Mouse (Mus musculus) adrenal gland, adult 10 weeks (tissue): ENCODE measurements around the gene Oog2. TPM values are rescaled to one million over a fixed set of nuclear protein-coding genes. Genes with fewer than 3 reads are reported as not detected.

Experiments used
- polyA plus RNA-seq: library from polyadenylated mRNA; stranded (reverse); fragments of 350-450 nt; fragmentation: Illumina TruSeq; extraction: RNeasy Lipid Tissue Mini Kit (QIAGEN cat#74804); gene quantifications from one replicate; pipeline ENCODE4 v1.2.3, GENCODE M21; 2014; ENCODE audit warnings: low read depth, low replicate concordance

The Oog2 gene
- not detected for polyA plus RNA-seq

GRCm38 (mm10) chr4:144190419-144190818 is at the start of gene Oog2:
TSS of gene Oog2 (plus strand) at chr4:144190719.

GRCm38 (mm10) chr4:144162563-144162962 is 28.0 kb upstream of the Oog2 start, which contains the start of gene Oog3:
TSS of gene Oog3 (minus strand) at chr4:144162663.

GRCm38 (mm10) chr4:144213218-144213617 is 22.7 kb downstream of the Oog2 start, which contains the start of gene C87977:
TSS of gene C87977 (minus strand) at chr4:144213318.

Other genes with a start within 250 kb of the Oog2 start
- gene Pramef25, start 239.7 kb upstream of the Oog2 start, polyA plus RNA-seq: not detected
- gene Gm13101, start 223.8 kb upstream of the Oog2 start, polyA plus RNA-seq: not detected
- not detected for gene Pramef17, start 196.3 kb upstream of the Oog2 start, polyA plus RNA-seq
- not detected for gene Pramel4, start 131.6 kb upstream of the Oog2 start, polyA plus RNA-seq
- gene Gm13102, start 84.2 kb upstream of the Oog2 start, polyA plus RNA-seq: not detected
- gene Oog3, start 28.1 kb upstream of the Oog2 start, polyA plus RNA-seq: not detected
- gene C87977, start 22.6 kb downstream of the Oog2 start, polyA plus RNA-seq: not detected
- gene Pramel5, start 89.8 kb downstream of the Oog2 start, polyA plus RNA-seq: not detected
- gene Gm13128, start 139.5 kb downstream of the Oog2 start, polyA plus RNA-seq: not detected
- gene Gm13119, start 167.2 kb downstream of the Oog2 start, polyA plus RNA-seq: not detected
- gene Pramef20, start 187.2 kb downstream of the Oog2 start, polyA plus RNA-seq: not detected
- not detected for gene Pramef12, start 217.7 kb downstream of the Oog2 start, polyA plus RNA-seq
- gene 1700012P22Rik, start 248.1 kb downstream of the Oog2 start, polyA plus RNA-seq: not detected